Mouse (Mus musculus) limb, embryonic 14.5 days (tissue): ENCODE measurements around the gene Sumo1. TPM values are rescaled to one million over a fixed set of nuclear protein-coding genes. Genes with fewer than 3 reads are reported as not detected.
A peak's percentile ranks its signal among the peaks of the same experiment; 100 is the strongest.

Experiments used
- ATAC-seq: fragments of 200-750 bp; cut with Nextera tagmentation; 2 replicates; pipeline ENCODE4 v1.8.0; 2017; ENCODE audit warnings: low read depth, moderate number of reproducible peaks, moderate TSS enrichment; ENCODE audit not compliant: low FRiP score
- DNase-seq: peaks from one replicate; pipeline ENCODE4 v3.0.0-alpha.2; 2015; ENCODE audit warnings: low spot score
- H3K27ac ChIP-seq: fragments of 300-500 bp; sonication (generic); replicated peaks from 2 replicates; pipeline ENCODE4 v1.5.1; 2014; ENCODE audit warnings: low read depth, mild to moderate bottlenecking, low read length, moderate library complexity, mixed read lengths
- H3K27me3 ChIP-seq: fragments of 300-500 bp; sonication (generic); 2 replicates; pipeline ENCODE4 v1.6.1; 2014; ENCODE audit warnings: low read length, mixed read lengths; ENCODE audit not compliant: control insufficient read depth, insufficient read depth
- H3K36me3 ChIP-seq: fragments of 300-500 bp; sonication (generic); 2 replicates; pipeline ENCODE4 v1.6.1; 2014; ENCODE audit warnings: mild to moderate bottlenecking, low read length, moderate library complexity, mixed read lengths; ENCODE audit not compliant: control insufficient read depth, insufficient read depth
- H3K4me1 ChIP-seq: fragments of 300-500 bp; sonication (generic); 2 replicates; pipeline ENCODE4 v1.6.1; 2014; ENCODE audit warnings: antibody characterized with exemption, low read length, mixed read lengths; ENCODE audit not compliant: control insufficient read depth, insufficient read depth
- H3K4me2 ChIP-seq: fragments of 300-500 bp; sonication (generic); replicated peaks from 2 replicates; pipeline ENCODE4 v1.6.1; 2014; ENCODE audit warnings: low read depth, mild to moderate bottlenecking, low read length, moderate library complexity; ENCODE audit not compliant: severe bottlenecking
- H3K4me3 ChIP-seq: fragments of 300-500 bp; sonication (generic); replicated peaks from 2 replicates; pipeline ENCODE4 v1.5.1; 2014; ENCODE audit warnings: low read length
- H3K9ac ChIP-seq: fragments of 300-500 bp; sonication (generic); 2 replicates; pipeline ENCODE4 v1.6.1; 2014; ENCODE audit warnings: mild to moderate bottlenecking, low read depth, low read length, moderate library complexity; ENCODE audit not compliant: severe bottlenecking
- H3K9me3 ChIP-seq: fragments of 300-500 bp; sonication (generic); 2 replicates; pipeline ENCODE4 v1.6.1; 2016; ENCODE audit warnings: low read length; ENCODE audit not compliant: control insufficient read depth
- POLR2A ChIP-seq: fragments of 200-500 bp; IDR thresholded peaks from 2 replicates; pipeline ENCODE4 v1.8.0; 2012; ENCODE audit warnings: inconsistent platforms, mild to moderate bottlenecking, moderate library complexity, borderline replicate concordance; ENCODE audit not compliant: insufficient read depth, insufficient read length; ENCODE audit errors: extremely low read depth
- WGBS: fragments of 180-500 bp; shearing (Covaris S2); extraction: QIAGEN DNeasy Blood & Tissue Kit; methylation state at CpG from one replicate; pipeline ENCODE4 v1.1.7; 2014; 5-methylcytosine and 5-hydroxymethylcytosine counted together
- polyA plus RNA-seq, 2 experiments: library from polyadenylated mRNA; depleted of rRNA in 1 of 2; stranded (reverse) in 1 of 2; unstranded in 1 of 2; fragments of >200 nt; fragmentation: Nextera tagmentation in 1 of 2; extraction: Ambion mirVana in 1 of 2; gene quantifications; 2 replicates each; pipeline versions ENCODE4 v1.2.1 to v1.2.3; 2012 to 2014

Gene Sumo1
- polyA plus RNA-seq, 2 experiments, result 141 to 427 TPM

- no peak overlapping the region for H3K27ac ChIP-seq
- H3K9ac ChIP-seq, result no peak overlapping the region
- H3K4me3 ChIP-seq, result no peak overlapping the region
- H3K9me3 ChIP-seq, result no peaks in the 10 kb centered on the region
- DNase-seq, result no peak
- no peaks in the 10 kb centered on the region for H3K27me3 ChIP-seq
- no peak overlapping the region for H3K4me2 ChIP-seq
- WGBS, result 92% methylated on average over 5 of the region's 5 CpGs
- ATAC-seq, result no peak
- peaks cover 12% of the 10 kb centered on the region for H3K4me1 ChIP-seq
- H3K36me3 ChIP-seq, result peaks cover 41% of the 10 kb centered on the region
- TF ChIP-seq POLR2A, result no peak
Measured at GRCm38 (mm10) chr1:59690467-59690866, 19.8 kb upstream of the Sumo1 start.

- TF ChIP-seq POLR2A, result no peak
- ATAC-seq (no peak), DNase-seq (no peak)
- Histone ChIP-seq H3K36me3 (peaks cover 14% of the 10 kb centered on the region), H3K9me3 (no peaks in the 10 kb centered on the region), H3K27me3 (no peaks in the 10 kb centered on the region), H3K4me2 (peak overlapping the region; percentile 15; the same call in 1 of the 2 replicates), H3K27ac (no peak overlapping the region), H3K4me3 (0 out of 2 replicates have a peak overlapping the region, but pooled peaks have one; percentile 4), H3K4me1 (peaks cover 12% of the 10 kb centered on the region), H3K9ac (no peak overlapping the region)
- WGBS, result 55% methylated on average over 1 of the region's 1 CpGs
Measured at GRCm38 (mm10) chr1:59687493-59687892, 16.9 kb upstream of the Sumo1 start.

GRCm38 (mm10) chr1:59684819-59685755, 14.5 kb upstream of the Sumo1 start, which contains the start of gene Nop58:
Gene Nop58 (plus strand): TSS chr1:59684971.
- peaks cover 12% of the 10 kb centered on the region for H3K4me1 ChIP-seq
- peak within 1 kb of the TSS; percentile 71 for H3K9ac ChIP-seq
- under 1% methylated on average over 49 of the region's 49 CpGs for WGBS
- peak; percentile 98 for TF ChIP-seq POLR2A
- peak within 1 kb of the TSS; percentile 79 for H3K27ac ChIP-seq
- H3K27me3 ChIP-seq, result no peaks in the 10 kb centered on the region
- peak within 1 kb of the TSS; percentile 97 for H3K4me2 ChIP-seq
- H3K9me3 ChIP-seq, result no peaks in the 10 kb centered on the region
- peak; percentile 96 for DNase-seq
- peak within 1 kb of the TSS; percentile 62 for H3K4me3 ChIP-seq
- ATAC-seq, result peak; percentile 98
- H3K36me3 ChIP-seq, result no peaks in the 10 kb centered on the region

GRCm38 (mm10) chr1:59683926-59684818, 13.5 kb upstream of the Sumo1 start:
- no peak for DNase-seq
- H3K36me3 ChIP-seq, result no peaks in the 10 kb centered on the region
- H3K4me3 ChIP-seq, result peak overlapping the region; percentile 62
- H3K27ac ChIP-seq, result peak overlapping the region; percentile 49; the same call in 1 of the 2 replicates
- no peaks in the 10 kb centered on the region for H3K27me3 ChIP-seq
- H3K4me2 ChIP-seq, result peak overlapping the region; percentile 97
- H3K9me3 ChIP-seq, result no peaks in the 10 kb centered on the region
- H3K4me1 ChIP-seq, result peaks cover 12% of the 10 kb centered on the region
- no peak for TF ChIP-seq POLR2A
- WGBS, result 12% methylated on average over 11 of the region's 11 CpGs
- ATAC-seq, result peak; percentile 50; the same call in 1 of the 2 replicates
- H3K9ac ChIP-seq, result peak overlapping the region; percentile 51; the same call in 1 of the 2 replicates

GRCm38 (mm10) chr1:59673661-59674060, 3.0 kb upstream of the Sumo1 start:
- Histone ChIP-seq H3K4me2 (no peak overlapping the region), H3K27me3 (no peaks in the 10 kb centered on the region), H3K27ac (no peak overlapping the region), H3K4me1 (peaks cover 4% of the 10 kb centered on the region; the same call in 1 of the 2 replicates), H3K9me3 (no peaks in the 10 kb centered on the region), H3K36me3 (no peaks in the 10 kb centered on the region; the same call in 1 of the 2 replicates), H3K9ac (no peak overlapping the region), H3K4me3 (no peak overlapping the region)
- WGBS, result 96% methylated on average over 2 of the region's 2 CpGs
- DNase-seq, result no peak
- no peak for TF ChIP-seq POLR2A
- ATAC-seq, result no peak
